Mouse (Mus musculus) right cerebral cortex, postnatal 4 days (tissue): Measurements from ENCODE around the gene Znfx1.

Experiments
- DNase-seq: peaks from one replicate; pipeline ENCODE4 v3.0.0-alpha.2; 2022

Znfx1 gene

GRCm38 (mm10) chr2:167071641-167072601 lies 9.1 kb upstream of the Znfx1 start:
- peak; percentile 100 for DNase-seq

- no peak for DNase-seq
These were observed 8.4 kb upstream of the Znfx1 start for GRCm38 (mm10) chr2:167071266-167071640.

GRCm38 (mm10) chr2:167070341-167070740 lies 7.5 kb upstream of the Znfx1 start:
- no peak for DNase-seq

- no peak for DNase-seq
These were observed 4.8 kb upstream of the Znfx1 start for GRCm38 (mm10) chr2:167067575-167067974.

- DNase-seq: no peak
These were observed 4.0 kb upstream of the Znfx1 start for GRCm38 (mm10) chr2:167066528-167067516.

GRCm38 (mm10) chr2:167066031-167066430 lies 3.2 kb upstream of the Znfx1 start:
- no peak for DNase-seq

- DNase-seq: no peak
These were observed 1.9 kb upstream of the Znfx1 start for GRCm38 (mm10) chr2:167064601-167065295.

- no peak for DNase-seq
These were observed 1.2 kb upstream of the Znfx1 start for GRCm38 (mm10) chr2:167063906-167064496.

GRCm38 (mm10) chr2:167062497-167062911 lies 311 bp downstream of the Znfx1 start:
- DNase-seq: peak; percentile 76

- no peak for DNase-seq
These were observed 1.3 kb downstream of the Znfx1 start for GRCm38 (mm10) chr2:167061381-167062034.

- no peak for DNase-seq
These were observed 2.1 kb downstream of the Znfx1 start for GRCm38 (mm10) chr2:167060761-167061160.

- no peak for DNase-seq
These were observed 2.5 kb downstream of the Znfx1 start for GRCm38 (mm10) chr2:167060360-167060759.

- no peak for DNase-seq
These were observed 2.9 kb downstream of the Znfx1 start for GRCm38 (mm10) chr2:167059960-167060359.

GRCm38 (mm10) chr2:167059536-167059935 lies 3.3 kb downstream of the Znfx1 start:
- no peak for DNase-seq

GRCm38 (mm10) chr2:167058814-167059387 lies 3.9 kb downstream of the Znfx1 start:
- no peak for DNase-seq

- DNase-seq: no peak
These were observed 4.6 kb downstream of the Znfx1 start for GRCm38 (mm10) chr2:167058201-167058600.

- no peak for DNase-seq
These were observed 5.9 kb downstream of the Znfx1 start for GRCm38 (mm10) chr2:167056942-167057323.

GRCm38 (mm10) chr2:167056210-167056941 lies 6.4 kb downstream of the Znfx1 start:
- DNase-seq: no peak

GRCm38 (mm10) chr2:167055386-167055785 lies 7.4 kb downstream of the Znfx1 start:
- DNase-seq: no peak

- no peak for DNase-seq
These were observed 9.5 kb downstream of the Znfx1 start for GRCm38 (mm10) chr2:167053127-167053844.
